Mouse (Mus musculus) bone marrow, adult 2 months (tissue): Measurements from ENCODE around the gene Slc17a6.

Experiments
- CTCF ChIP-seq: fragments of 200-500 bp; IDR thresholded peaks from 2 replicates; pipeline ENCODE4 v1.5.1; 2011; ENCODE audit warnings: low read length, control low read depth; ENCODE audit not compliant: control insufficient read depth, insufficient read depth
- POLR2A ChIP-seq: fragments of 200-500 bp; IDR thresholded peaks from 2 replicates; pipeline ENCODE4 v1.6.1; 2011; ENCODE audit warnings: low read depth, mild to moderate bottlenecking, control low read depth, low read length, borderline replicate concordance; ENCODE audit not compliant: control insufficient read depth

- TF ChIP-seq CTCF (no peak), POLR2A (no peak)
Observed at GRCm38 (mm10) chr7:51618412-51618811, 3.4 kb upstream of the Slc17a6 start.
